Mouse (Mus musculus) liver, embryonic 14.5 days (tissue): ENCODE results near the gene Lat.
A peak's percentile ranks its signal among the peaks of the same experiment; 100 is the strongest.

Experiments
- CTCF ChIP-seq: IDR thresholded peaks from 2 replicates; pipeline ENCODE4 v1.5.1; 2016; ENCODE audit warnings: antibody characterized with exemption, low read depth, control low read depth
- EP300 ChIP-seq: IDR thresholded peaks from 2 replicates; pipeline ENCODE4 v1.6.1; 2016; ENCODE audit warnings: antibody characterized with exemption, low read depth

- TF ChIP-seq CTCF (peak; percentile 90), EP300 (no peak; the same call in 1 of the 2 replicates)
Observed at GRCm38 (mm10) chr7:126377278-126378158, 8.1 kb upstream of the Lat start, which contains the start of gene Spns1.
